Mouse (Mus musculus) thymus, adult 2 months (tissue): ENCODE results near the gene Bsn. TPM values are rescaled to one million over a fixed set of nuclear protein-coding genes. Genes with fewer than 3 reads are reported as not detected.
A peak's percentile ranks its signal among the peaks of the same experiment; 100 is the strongest.

ENCODE experiments used
- DNase-seq: peaks from one replicate; pipeline ENCODE4 v3.0.0; 2021
- H3K27ac ChIP-seq: fragments of 200-500 bp; 2 replicates; pipeline ENCODE4 v1.5.1; 2012; ENCODE audit warnings: low read length, control low read depth; ENCODE audit not compliant: control insufficient read depth, insufficient read depth
- H3K27me3 ChIP-seq: fragments of 200-500 bp; 2 replicates; pipeline ENCODE4 v1.6.1; 2012; ENCODE audit warnings: mild to moderate bottlenecking, low read length, moderate library complexity, mixed read lengths; ENCODE audit not compliant: control insufficient read depth, insufficient read depth
- H3K36me3 ChIP-seq: fragments of 200-500 bp; 2 replicates; pipeline ENCODE4 v1.6.1; 2012; ENCODE audit warnings: mild to moderate bottlenecking, low read length, moderate library complexity; ENCODE audit not compliant: control insufficient read depth, insufficient read depth
- H3K4me1 ChIP-seq: fragments of 200-500 bp; replicated peaks from 2 replicates; pipeline ENCODE4 v1.6.1; 2012; ENCODE audit warnings: low read length; ENCODE audit not compliant: control insufficient read depth, insufficient read depth
- H3K4me3 ChIP-seq: fragments of 200-500 bp; 2 replicates; pipeline ENCODE4 v1.5.1; 2012; ENCODE audit warnings: mild to moderate bottlenecking, low read length, control low read depth, moderate library complexity; ENCODE audit not compliant: control insufficient read depth, insufficient read depth
- CTCF ChIP-seq: fragments of 200-500 bp; IDR thresholded peaks from 2 replicates; pipeline ENCODE4 v1.5.1; 2012; ENCODE audit warnings: mild to moderate bottlenecking, control low read depth, low read length, moderate library complexity, borderline replicate concordance; ENCODE audit not compliant: control insufficient read depth, poor library complexity, insufficient read depth; ENCODE audit errors: extremely low read depth
- POLR2A ChIP-seq: fragments of 200-500 bp; IDR thresholded peaks from 2 replicates; pipeline ENCODE4 v1.6.1; 2012; ENCODE audit warnings: mild to moderate bottlenecking, low read length, control low read depth, moderate library complexity; ENCODE audit not compliant: control insufficient read depth, poor library complexity, insufficient read depth; ENCODE audit errors: extremely low read depth
- WGBS: fragments of 180-500 bp; shearing (Covaris S2); methylation state at CpG from one replicate; pipeline ENCODE4 v1.1.7; 2018; 5-methylcytosine and 5-hydroxymethylcytosine counted together
- polyA plus RNA-seq: library from polyadenylated mRNA; depleted of rRNA; stranded (reverse); fragments of >200 nt; gene quantifications from 2 replicates; pipeline ENCODE4 v1.2.3, GENCODE M21; 2012

Bsn gene
- polyA plus RNA-seq, 1 experiment = 2.6 TPM

GRCm38 (mm10) chr9:108189023-108189422 is 1.2 kb downstream of the Bsn start:
- Histone ChIP-seq H3K27me3 (peaks cover 13% of the 10 kb centered on the region; the same call in 1 of the 2 replicates), H3K4me3 (no peak overlapping the region), H3K4me1 (peaks cover 7% of the 10 kb centered on the region; the same call in 1 of the 2 replicates), H3K27ac (no peak overlapping the region), H3K36me3 (no peaks in the 10 kb centered on the region)
- DNase-seq = no peak
- TF ChIP-seq POLR2A = no peak
- no peak for TF ChIP-seq CTCF
- 84% methylated on average over 7 of the region's 7 CpGs for WGBS

GRCm38 (mm10) chr9:108188511-108188910 is 1.7 kb downstream of the Bsn start:
- DNase-seq = no peak
- 86% methylated on average over 8 of the region's 8 CpGs for WGBS
- peaks cover 7% of the 10 kb centered on the region; the same call in 1 of the 2 replicates for H3K4me1 ChIP-seq
- peaks cover 13% of the 10 kb centered on the region; the same call in 1 of the 2 replicates for H3K27me3 ChIP-seq
- no peak overlapping the region for H3K4me3 ChIP-seq
- TF ChIP-seq POLR2A (no peak), CTCF (no peak)
- no peaks in the 10 kb centered on the region for H3K36me3 ChIP-seq
- H3K27ac ChIP-seq = no peak overlapping the region

- peaks cover 13% of the 10 kb centered on the region; the same call in 1 of the 2 replicates for H3K27me3 ChIP-seq
- TF ChIP-seq CTCF (no peak), POLR2A (no peak)
- no peak overlapping the region for H3K27ac ChIP-seq
- 59% methylated on average over 6 of the region's 6 CpGs for WGBS
- no peak overlapping the region for H3K4me3 ChIP-seq
- no peaks in the 10 kb centered on the region for H3K36me3 ChIP-seq
- peaks cover 14% of the 10 kb centered on the region for H3K4me1 ChIP-seq
- no peak for DNase-seq
Observed at GRCm38 (mm10) chr9:108187616-108188015, 2.6 kb downstream of the Bsn start.

- 71% methylated on average over 8 of the region's 8 CpGs for WGBS
- no peak for DNase-seq
- H3K4me1 ChIP-seq = peaks cover 16% of the 10 kb centered on the region
- no peak overlapping the region for H3K4me3 ChIP-seq
- H3K27me3 ChIP-seq = peaks cover 9% of the 10 kb centered on the region; the same call in 1 of the 2 replicates
- TF ChIP-seq CTCF = no peak
- no peak for TF ChIP-seq POLR2A
- no peaks in the 10 kb centered on the region for H3K36me3 ChIP-seq
- H3K27ac ChIP-seq = no peak overlapping the region
Observed at GRCm38 (mm10) chr9:108185786-108186185, 4.4 kb downstream of the Bsn start.

- TF ChIP-seq CTCF (no peak), POLR2A (no peak)
- no peak overlapping the region for H3K4me3 ChIP-seq
- no peaks in the 10 kb centered on the region for H3K36me3 ChIP-seq
- no peak for DNase-seq
- peaks cover 9% of the 10 kb centered on the region for H3K4me1 ChIP-seq
- no peak overlapping the region for H3K27ac ChIP-seq
- H3K27me3 ChIP-seq = no peaks in the 10 kb centered on the region; the same call in 1 of the 2 replicates
- 97% methylated on average over 19 of the region's 19 CpGs for WGBS
Observed at GRCm38 (mm10) chr9:108183531-108183994, 6.6 kb downstream of the Bsn start.

GRCm38 (mm10) chr9:108182806-108183506 is 7.2 kb downstream of the Bsn start:
- TF ChIP-seq CTCF (no peak), POLR2A (no peak)

More at GRCm38 (mm10) chr9:108182806-108183506, 7.2 kb downstream of the Bsn start:
- no peaks in the 10 kb centered on the region for H3K27me3 ChIP-seq
- no peaks in the 10 kb centered on the region for H3K36me3 ChIP-seq
- DNase-seq = peak; percentile 21
- H3K4me3 ChIP-seq = no peak overlapping the region
- H3K4me1 ChIP-seq = peaks cover 9% of the 10 kb centered on the region
- WGBS = 58% methylated on average over 11 of the region's 11 CpGs
- H3K27ac ChIP-seq = no peak overlapping the region
